Mouse (Mus musculus) megakaryocyte, embryonic 14.5 days (primary cell): ENCODE results near the gene BC048403. TPM values are rescaled to one million over a fixed set of nuclear protein-coding genes. Genes with fewer than 3 reads are reported as not detected.

Experiments
- H3K27me3 ChIP-seq: replicated peaks from 2 replicates; pipeline ENCODE3; 2012; ENCODE audit warnings: inconsistent platforms
- H3K36me3 ChIP-seq: replicated peaks from 2 replicates; pipeline ENCODE3; 2012; ENCODE audit warnings: low read length, inconsistent platforms, mixed read lengths
- H3K4me1 ChIP-seq: 2 replicates; pipeline ENCODE4 v1.6.1; 2012; ENCODE audit warnings: inconsistent platforms
- H3K4me3 ChIP-seq: replicated peaks from 2 replicates; pipeline ENCODE3; 2012; ENCODE audit warnings: moderate library complexity, mild to moderate bottlenecking, inconsistent platforms
- H3K9me3 ChIP-seq: 2 replicates; pipeline ENCODE4 v1.6.1; 2012; ENCODE audit warnings: inconsistent platforms
- FLI1 ChIP-seq: IDR thresholded peaks from 2 replicates; pipeline ENCODE4 v1.6.1; 2012; ENCODE audit warnings: low read length, inconsistent platforms, mixed read lengths
- GATA1 ChIP-seq: IDR thresholded peaks from 3 replicates; pipeline ENCODE4 v1.6.1; 2012; ENCODE audit warnings: mixed read lengths, low read length, inconsistent platforms, borderline replicate concordance
- polyA plus RNA-seq: library from polyadenylated mRNA; stranded (reverse); fragments of >175 nt; gene quantifications from 2 replicates; pipeline ENCODE4 v1.2.3, GENCODE M21; 2012; ENCODE audit warnings: low replicate concordance; ENCODE audit not compliant: insufficient read depth

BC048403 gene
- polyA plus RNA-seq, 1 experiment = 6.2 TPM

DNA sequence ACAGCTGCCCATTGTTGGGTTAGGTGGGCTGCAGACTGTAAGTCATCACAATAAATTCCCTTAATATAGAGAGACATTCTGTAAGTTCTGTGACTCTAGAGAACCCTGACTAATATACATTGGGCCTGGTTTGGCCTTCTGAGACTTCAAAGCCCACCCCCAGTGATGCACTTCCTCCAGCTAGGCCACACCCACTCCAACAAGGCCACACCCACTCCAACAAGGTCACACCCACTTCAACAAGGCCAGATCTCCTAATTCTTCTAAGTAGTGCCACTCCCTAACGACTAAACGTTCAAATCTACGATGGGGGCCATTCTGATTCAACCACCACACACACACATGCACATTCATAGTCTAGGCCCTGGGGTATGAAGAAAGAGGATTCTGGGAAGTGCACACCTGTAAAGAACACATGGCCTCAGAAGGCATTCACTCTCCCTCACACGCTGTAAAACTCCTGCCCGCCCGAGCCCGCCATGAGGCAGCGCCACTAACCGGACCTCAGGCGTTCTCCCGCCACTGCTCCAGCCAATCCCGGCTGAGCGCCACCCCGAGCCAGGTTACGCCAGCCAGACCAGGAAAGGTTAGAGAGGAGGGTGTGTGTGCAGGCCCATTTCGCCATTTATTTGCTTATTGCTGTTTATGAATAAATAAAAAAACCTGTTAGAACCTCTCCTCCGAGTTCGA is 20.7 kb upstream of the BC048403 start:
- no peak for TF ChIP-seq FLI1
- no peak for TF ChIP-seq GATA1
- H3K27me3 ChIP-seq = peaks cover 2% of the 10 kb centered on the region
- H3K4me1 ChIP-seq = no peaks in the 10 kb centered on the region
- H3K9me3 ChIP-seq = peaks cover 43% of the 10 kb centered on the region
- H3K4me3 ChIP-seq = no peak overlapping the region
- H3K36me3 ChIP-seq = no peaks in the 10 kb centered on the region

DNA sequence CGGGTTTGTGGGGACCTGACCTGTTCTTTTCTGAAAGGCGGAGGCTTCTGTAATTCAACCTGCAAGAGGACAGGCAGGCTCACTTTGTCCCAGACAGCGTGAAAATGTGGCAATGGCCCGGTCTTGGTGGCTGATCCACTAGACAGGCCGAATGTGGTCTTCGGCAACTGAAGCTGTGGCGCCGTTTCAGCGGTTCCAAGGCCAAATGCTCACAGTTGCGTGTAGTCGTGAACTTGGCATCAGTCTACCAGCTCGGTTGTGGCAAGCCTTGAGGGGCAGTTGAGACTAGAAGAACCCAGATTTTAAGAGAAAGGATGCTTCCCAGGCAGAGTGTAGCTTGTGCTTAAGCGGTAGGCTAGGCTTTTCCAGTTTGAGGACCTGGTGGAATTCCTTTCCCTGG is 19.0 kb upstream of the BC048403 start:
- Histone ChIP-seq H3K4me3 (no peak overlapping the region), H3K27me3 (peaks cover 1% of the 10 kb centered on the region), H3K4me1 (peaks cover 9% of the 10 kb centered on the region), H3K36me3 (no peaks in the 10 kb centered on the region), H3K9me3 (peaks cover 42% of the 10 kb centered on the region)
- TF ChIP-seq FLI1 (no peak), GATA1 (no peak)

DNA sequence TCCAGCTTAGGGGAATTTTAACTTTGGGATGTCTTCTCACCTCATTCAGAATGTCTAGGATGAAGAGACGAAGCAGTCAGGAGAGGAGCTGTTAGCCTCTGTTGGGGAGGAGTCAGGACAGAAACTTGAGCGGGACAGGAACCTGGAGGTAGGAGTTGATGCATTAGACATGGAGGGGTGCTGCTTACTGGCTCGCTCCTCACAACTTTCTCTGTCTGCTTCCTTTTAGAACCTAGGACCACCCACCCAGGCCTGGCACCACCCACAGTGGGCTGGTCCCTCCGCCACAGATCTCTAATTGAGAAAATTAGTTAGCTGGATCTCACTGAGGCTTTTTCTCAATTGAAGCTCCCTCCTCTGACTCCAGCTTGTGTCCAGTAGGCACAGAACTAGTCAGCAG is 13.2 kb upstream of the BC048403 start:
- no peak for TF ChIP-seq GATA1
- TF ChIP-seq FLI1 = no peak

DNA sequence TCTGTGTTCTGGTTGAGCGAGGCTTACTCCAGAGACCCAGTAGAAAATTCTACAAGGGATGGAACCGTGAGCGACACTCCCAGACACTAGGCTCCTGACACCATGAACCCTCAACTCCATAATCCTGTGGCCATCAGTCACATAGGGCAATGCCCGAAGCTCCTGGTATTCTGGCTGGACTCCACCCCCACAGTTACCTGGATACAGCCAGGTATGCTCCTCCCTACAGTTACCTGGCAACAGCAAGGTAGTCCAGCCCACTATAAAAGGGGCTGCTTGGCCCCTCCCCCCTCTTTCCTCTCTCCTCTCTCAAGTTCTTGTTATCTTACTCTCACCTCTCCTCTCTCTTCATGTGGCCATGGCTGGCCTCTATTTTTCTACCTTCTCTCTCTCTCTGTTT is 12.6 kb upstream of the BC048403 start:
- H3K4me3 ChIP-seq = no peak overlapping the region
- peaks cover 36% of the 10 kb centered on the region for H3K9me3 ChIP-seq
- no peaks in the 10 kb centered on the region for H3K36me3 ChIP-seq
- peaks cover 9% of the 10 kb centered on the region for H3K4me1 ChIP-seq
- H3K27me3 ChIP-seq = no peaks in the 10 kb centered on the region
- TF ChIP-seq FLI1 = no peak
- no peak for TF ChIP-seq GATA1

More for the DNA sequence above, 13.2 kb upstream of the BC048403 start:
- H3K4me3 ChIP-seq = no peak overlapping the region
- H3K4me1 ChIP-seq = peaks cover 9% of the 10 kb centered on the region
- peaks cover 42% of the 10 kb centered on the region for H3K9me3 ChIP-seq
- no peaks in the 10 kb centered on the region for H3K36me3 ChIP-seq
- no peaks in the 10 kb centered on the region for H3K27me3 ChIP-seq

DNA sequence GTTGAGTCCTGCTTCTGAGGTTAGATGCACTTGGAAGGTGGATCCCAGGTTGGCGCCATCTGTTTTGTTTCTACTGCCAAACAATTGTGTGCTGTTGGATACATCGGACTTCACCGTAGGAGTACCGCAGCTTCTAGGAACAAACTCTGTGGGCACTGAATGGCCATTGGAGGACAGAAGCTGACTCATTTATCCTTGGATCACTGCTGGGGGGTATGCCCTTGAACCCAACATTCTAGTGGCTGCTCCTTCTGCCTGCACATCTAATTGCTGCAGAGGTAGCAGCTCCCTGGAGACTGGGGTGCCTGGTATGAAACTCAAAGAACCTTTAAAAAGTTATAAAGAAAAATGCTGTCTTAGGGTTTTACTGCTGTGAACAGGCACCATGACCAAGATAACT is 11.5 kb upstream of the BC048403 start:
- Histone ChIP-seq H3K4me1 (peaks cover 9% of the 10 kb centered on the region), H3K36me3 (no peaks in the 10 kb centered on the region), H3K27me3 (no peaks in the 10 kb centered on the region), H3K4me3 (no peak overlapping the region), H3K9me3 (peaks cover 37% of the 10 kb centered on the region)
- no peak for TF ChIP-seq GATA1

DNA sequence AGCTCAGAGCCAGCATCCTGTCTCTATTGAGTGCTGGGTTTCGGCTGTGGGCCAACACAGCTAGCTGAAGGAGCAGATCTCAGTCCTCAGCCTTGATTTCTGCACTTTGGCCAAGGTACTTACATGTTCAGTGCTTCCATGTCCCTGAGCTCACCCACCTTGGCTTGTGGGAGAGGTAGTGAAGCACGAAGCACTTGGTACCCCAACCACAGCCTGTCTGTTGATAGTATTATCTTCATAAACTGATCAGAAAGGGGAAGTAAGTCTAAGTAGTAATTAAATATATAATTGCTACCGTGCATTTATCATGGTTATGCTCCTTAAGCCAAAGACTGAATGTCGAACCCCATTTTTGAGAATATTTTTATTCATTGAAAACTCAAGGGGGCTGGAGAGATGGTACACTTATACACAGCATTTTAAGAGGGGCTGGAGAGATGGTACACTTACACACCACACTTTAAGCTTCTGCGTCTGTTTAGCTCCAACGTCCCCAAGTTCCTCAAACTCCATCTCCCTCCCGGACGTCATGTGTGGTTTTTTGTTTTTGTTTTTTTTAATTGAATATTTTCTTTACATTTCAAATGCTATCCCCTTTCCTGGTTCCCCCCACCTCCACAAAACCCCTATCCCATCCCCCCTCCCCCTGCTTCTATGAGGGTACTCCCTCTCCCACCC is 8.6 kb upstream of the BC048403 start:
- Histone ChIP-seq H3K9me3 (peaks cover 40% of the 10 kb centered on the region), H3K36me3 (no peaks in the 10 kb centered on the region), H3K4me1 (no peaks in the 10 kb centered on the region), H3K4me3 (no peak overlapping the region), H3K27me3 (no peaks in the 10 kb centered on the region)
- TF ChIP-seq GATA1 (no peak), FLI1 (no peak)

DNA sequence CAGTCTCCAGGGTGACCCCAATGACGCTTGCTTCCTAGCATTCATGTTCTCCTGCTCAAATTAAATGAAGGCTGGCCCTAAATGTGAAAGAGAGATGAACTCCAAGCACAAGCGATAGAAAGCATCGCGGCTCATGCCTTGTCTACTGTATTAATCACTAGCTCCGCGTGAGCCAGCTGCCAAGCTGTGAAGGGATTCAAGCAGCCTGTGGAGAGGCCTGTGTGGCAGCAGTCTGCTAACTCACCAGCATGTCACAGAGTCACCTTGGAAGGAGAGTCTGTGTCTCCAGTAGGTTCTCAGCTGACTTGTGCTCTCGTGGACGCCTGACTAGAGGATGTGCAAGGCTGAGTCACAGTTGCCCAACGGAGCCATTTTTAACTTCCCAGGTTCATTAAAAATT is 7.2 kb upstream of the BC048403 start:
- peaks cover 30% of the 10 kb centered on the region for H3K9me3 ChIP-seq
- no peak overlapping the region for H3K4me3 ChIP-seq
- H3K27me3 ChIP-seq = no peaks in the 10 kb centered on the region
- TF ChIP-seq FLI1 (no peak), GATA1 (no peak)
- no peaks in the 10 kb centered on the region for H3K4me1 ChIP-seq
- no peaks in the 10 kb centered on the region for H3K36me3 ChIP-seq

DNA sequence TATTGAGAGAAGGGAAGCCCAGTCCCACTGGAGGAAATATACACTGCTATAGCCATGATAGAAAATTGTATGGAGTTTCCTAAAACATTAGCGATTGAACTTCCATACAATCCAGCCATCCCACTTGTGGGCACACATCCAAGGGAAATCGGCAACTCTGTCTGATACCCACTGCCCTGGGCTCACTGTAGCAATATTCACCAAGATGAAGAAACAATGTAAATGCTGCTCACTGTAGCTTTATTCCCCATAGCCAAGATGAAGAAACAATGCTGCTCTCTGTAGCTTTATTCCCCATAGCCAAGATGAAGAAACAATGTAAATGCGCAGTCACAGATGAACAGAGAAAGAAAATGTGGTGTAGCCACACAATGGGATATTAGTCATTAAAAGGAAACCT is 2.5 kb upstream of the BC048403 start:
- Histone ChIP-seq H3K27me3 (no peaks in the 10 kb centered on the region), H3K36me3 (no peaks in the 10 kb centered on the region), H3K9me3 (peaks cover 8% of the 10 kb centered on the region), H3K4me3 (no peak overlapping the region), H3K4me1 (peaks cover 27% of the 10 kb centered on the region)
- TF ChIP-seq GATA1 (no peak), FLI1 (no peak)

DNA sequence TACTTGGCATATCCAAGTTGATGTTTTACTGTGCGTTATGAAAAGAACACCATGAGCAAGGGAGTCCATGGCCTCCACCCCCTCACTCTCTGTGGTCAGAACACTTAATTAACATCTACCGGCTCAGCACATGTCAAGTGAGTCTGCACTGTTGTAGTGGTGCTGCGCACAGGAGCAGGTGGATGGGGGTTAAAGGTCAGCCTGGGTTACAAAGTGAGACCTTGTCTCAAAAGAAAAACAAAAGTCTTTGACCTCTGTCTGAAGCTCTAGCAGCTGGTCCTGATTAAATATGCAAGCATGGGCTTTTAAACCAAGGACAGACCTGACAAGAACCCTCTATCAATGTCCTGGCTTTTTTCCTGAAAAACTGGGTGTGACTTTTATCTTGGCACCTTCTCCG is 2.6 kb downstream of the BC048403 start:
- H3K4me1 ChIP-seq = peaks cover 27% of the 10 kb centered on the region
- H3K27me3 ChIP-seq = no peaks in the 10 kb centered on the region
- TF ChIP-seq GATA1 = no peak
- TF ChIP-seq FLI1 = no peak
- H3K9me3 ChIP-seq = peaks cover 34% of the 10 kb centered on the region
- H3K4me3 ChIP-seq = no peak overlapping the region
- peaks cover 47% of the 10 kb centered on the region for H3K36me3 ChIP-seq

DNA sequence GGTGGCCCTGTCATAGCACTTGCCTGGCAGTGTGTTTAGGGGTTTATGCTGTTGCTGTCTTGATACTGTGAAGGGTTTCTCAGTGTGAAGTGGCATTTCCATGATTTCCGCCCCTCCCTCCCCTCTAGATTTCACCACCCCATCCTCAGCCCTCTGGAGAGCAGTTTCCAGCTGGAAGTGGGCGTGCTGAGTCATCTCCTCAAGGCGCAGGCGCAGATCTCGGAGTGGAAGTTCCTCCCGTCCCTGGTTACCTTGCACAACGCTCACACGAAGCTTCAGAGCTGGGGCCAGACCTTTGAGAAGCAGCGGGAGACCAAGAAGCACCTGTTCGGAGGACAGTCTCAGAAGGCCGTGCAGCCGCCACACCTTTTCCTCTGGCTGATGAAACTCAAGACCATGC is 10.4 kb downstream of the BC048403 start:
- peaks cover 69% of the 10 kb centered on the region for H3K36me3 ChIP-seq
- no peak overlapping the region for H3K4me3 ChIP-seq
- peaks cover 3% of the 10 kb centered on the region; the same call in 1 of the 2 replicates for H3K4me1 ChIP-seq
- peaks cover 30% of the 10 kb centered on the region for H3K9me3 ChIP-seq
- TF ChIP-seq FLI1 (no peak), GATA1 (no peak)
- H3K27me3 ChIP-seq = no peaks in the 10 kb centered on the region

DNA sequence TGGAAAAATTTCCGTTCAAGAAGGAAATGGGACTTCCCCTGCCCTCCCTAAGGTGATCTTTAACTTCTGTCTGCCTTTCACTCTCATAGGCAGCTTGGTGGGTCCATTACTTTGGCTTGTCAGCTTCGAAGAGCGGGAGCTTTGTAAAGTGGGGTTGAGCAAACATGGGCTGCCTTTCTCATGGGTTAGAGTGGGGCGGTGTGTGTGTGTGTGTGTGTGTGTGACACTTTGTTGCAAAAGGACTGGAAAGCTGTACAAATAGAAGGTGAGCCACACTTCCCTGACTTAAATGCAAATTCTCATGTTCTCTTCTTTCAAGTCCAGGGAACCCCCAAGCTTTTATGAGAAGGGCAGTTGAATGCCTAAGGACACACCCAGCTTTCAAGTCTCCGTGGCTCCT is 14.5 kb downstream of the BC048403 start:
- Histone ChIP-seq H3K36me3 (peaks cover 28% of the 10 kb centered on the region), H3K27me3 (no peaks in the 10 kb centered on the region), H3K4me3 (no peak overlapping the region), H3K9me3 (peaks cover 8% of the 10 kb centered on the region), H3K4me1 (no peaks in the 10 kb centered on the region; the same call in 1 of the 2 replicates)
- TF ChIP-seq FLI1 = no peak
- TF ChIP-seq GATA1 = no peak
